Mouse (Mus musculus): ENCODE data around the gene Gigyf2. TPM values are rescaled to one million over a fixed set of nuclear protein-coding genes. Genes with fewer than 3 reads are reported as not detected.
"Not testable (repeated sequence)": the region's sequence is repeated elsewhere in the genome, so short reads cannot be mapped to it uniquely, and the experiment has no call there.

The Gigyf2 gene
- total and polyA plus RNA-seq, 2 experiments from 2014 or later, result 18.7 to 19.9 TPM

DNA sequence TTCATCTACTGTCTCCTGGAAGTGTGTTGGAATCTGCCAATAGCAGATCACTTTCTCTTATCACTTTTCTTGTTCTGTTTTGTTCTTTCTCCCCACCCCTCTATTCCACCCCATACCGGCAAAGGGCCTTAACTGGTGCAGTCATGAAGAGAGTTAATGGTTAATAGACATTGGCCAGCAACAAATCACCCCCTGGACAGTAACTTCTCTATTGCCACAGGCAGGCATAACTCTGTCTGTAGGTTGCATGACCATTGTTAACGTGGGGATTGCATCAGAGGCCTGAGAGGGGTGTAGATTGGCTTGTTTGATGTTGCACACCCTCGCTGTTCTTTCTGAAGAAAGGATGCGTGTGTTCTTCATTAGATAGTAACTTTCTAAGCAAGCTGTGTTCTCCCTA is 122.6 kb downstream of the Gigyf2 start:
- H3K4me3 ChIP-seq (ENCODE audit: low read depth, low read length), result no peak overlapping the region
- no peak for DNase-seq (ENCODE audit: low spot score)
- H3K27ac ChIP-seq (ENCODE audit: low read depth), result no peak overlapping the region
- no peaks in the 10 kb centered on the region for H3K27me3 ChIP-seq (ENCODE audit: control insufficient read depth, insufficient read depth, low read length)
- H3K9me3 ChIP-seq (replicated peaks; ENCODE audit: control insufficient read depth, low read length), result no peaks in the 10 kb centered on the region
- TF ChIP-seq EP300 (IDR thresholded peaks at IDR 0.05; ENCODE audit: low read depth) (no peak), CTCF (IDR thresholded peaks at IDR 0.05; ENCODE audit: low read depth) (no peak)
- no peak for ATAC-seq (ENCODE audit: insufficient read depth, low read depth)
- H3K9ac ChIP-seq (replicated peaks; ENCODE audit: low read depth, low read length), result no peak overlapping the region
- peaks cover 58% of the 10 kb centered on the region for H3K36me3 ChIP-seq (replicated peaks; ENCODE audit: control insufficient read depth, insufficient read depth, low read length)
- no peak overlapping the region for H3K4me2 ChIP-seq (ENCODE audit: low read depth, low read length)
- WGBS, result 89% methylated on average over 4 of the region's 4 CpGs
- no peaks in the 10 kb centered on the region for H3K4me1 ChIP-seq (ENCODE audit: control insufficient read depth, insufficient read depth)

- Histone ChIP-seq H3K36me3 (replicated peaks; ENCODE audit: control insufficient read depth, insufficient read depth, low read length) (no peaks in the 10 kb centered on the region), H3K27me3 (ENCODE audit: control insufficient read depth, insufficient read depth, low read length) (no peaks in the 10 kb centered on the region), H3K4me3 (ENCODE audit: low read depth, low read length) (no peak overlapping the region), H3K9me3 (replicated peaks; ENCODE audit: control insufficient read depth, low read length) (no peaks in the 10 kb centered on the region), H3K27ac (ENCODE audit: low read depth) (no peak overlapping the region), H3K4me2 (ENCODE audit: low read depth, low read length) (no peak overlapping the region), H3K9ac (replicated peaks; ENCODE audit: low read depth, low read length) (no peak overlapping the region), H3K4me1 (ENCODE audit: control insufficient read depth, insufficient read depth) (no peaks in the 10 kb centered on the region)
- TF ChIP-seq EP300 (IDR thresholded peaks at IDR 0.05; ENCODE audit: low read depth), result no peak
- no peak for TF ChIP-seq CTCF (IDR thresholded peaks at IDR 0.05; ENCODE audit: low read depth)
- 87% methylated on average over 1 of the region's 1 CpGs for WGBS
- ATAC-seq (ENCODE audit: insufficient read depth, low read depth), result no peak
- no peak for DNase-seq (ENCODE audit: low spot score)
Measured at GRCm38 (mm10) chr1:87456425-87456824, 129.6 kb downstream of the Gigyf2 start.

- Histone ChIP-seq H3K9ac (replicated peaks; ENCODE audit: low read depth, low read length) (no peak overlapping the region), H3K36me3 (replicated peaks; ENCODE audit: control insufficient read depth, insufficient read depth, low read length) (no peaks in the 10 kb centered on the region), H3K4me2 (ENCODE audit: low read depth, low read length) (no peak overlapping the region), H3K9me3 (replicated peaks; ENCODE audit: control insufficient read depth, low read length) (no peaks in the 10 kb centered on the region), H3K27me3 (ENCODE audit: control insufficient read depth, insufficient read depth, low read length) (no peaks in the 10 kb centered on the region), H3K4me1 (ENCODE audit: control insufficient read depth, insufficient read depth) (no peaks in the 10 kb centered on the region), H3K27ac (ENCODE audit: low read depth) (no peak overlapping the region), H3K4me3 (ENCODE audit: low read depth, low read length) (no peak overlapping the region)
- 77% methylated on average over 4 of the region's 4 CpGs for WGBS
- no peak for DNase-seq (ENCODE audit: low spot score)
- no peak for TF ChIP-seq CTCF (IDR thresholded peaks at IDR 0.05; ENCODE audit: low read depth)
- no peak for TF ChIP-seq EP300 (IDR thresholded peaks at IDR 0.05; ENCODE audit: low read depth)
- ATAC-seq (ENCODE audit: insufficient read depth, low read depth), result no peak
Measured at GRCm38 (mm10) chr1:87458045-87458444, 131.2 kb downstream of the Gigyf2 start.

DNA sequence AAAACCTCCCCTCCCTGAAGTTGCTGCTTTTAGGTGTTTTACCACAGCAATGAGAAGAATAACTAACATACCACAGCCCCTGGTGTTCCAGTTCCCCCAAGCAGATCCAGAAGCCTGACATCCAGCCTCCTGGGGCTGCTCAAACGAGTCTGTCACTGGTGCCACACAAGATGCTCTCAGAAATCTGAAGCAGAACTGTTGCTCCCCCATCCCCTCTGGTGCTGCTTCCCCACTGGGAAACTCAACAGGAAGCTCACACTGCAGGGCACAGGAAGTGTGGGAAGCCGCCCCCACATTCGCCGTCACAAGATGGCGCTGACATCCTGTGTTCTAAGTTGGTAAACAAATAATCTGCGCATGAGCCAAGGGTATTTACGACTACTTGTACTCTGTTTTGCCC is 133.1 kb downstream of the Gigyf2 start:
- 86% methylated on average over 5 of the region's 7 CpGs for WGBS
- H3K9me3 ChIP-seq (replicated peaks; ENCODE audit: control insufficient read depth, low read length); H3K4me3 ChIP-seq (ENCODE audit: low read depth, low read length); H3K36me3 ChIP-seq (replicated peaks; ENCODE audit: control insufficient read depth, insufficient read depth, low read length); DNase-seq (ENCODE audit: low spot score); H3K27ac ChIP-seq (ENCODE audit: low read depth); H3K9ac ChIP-seq (replicated peaks; ENCODE audit: low read depth, low read length); H3K27me3 ChIP-seq (ENCODE audit: control insufficient read depth, insufficient read depth, low read length); ATAC-seq (ENCODE audit: insufficient read depth, low read depth); H3K4me1 ChIP-seq (ENCODE audit: control insufficient read depth, insufficient read depth); H3K4me2 ChIP-seq (ENCODE audit: low read depth, low read length): not testable (repeated sequence)

DNA sequence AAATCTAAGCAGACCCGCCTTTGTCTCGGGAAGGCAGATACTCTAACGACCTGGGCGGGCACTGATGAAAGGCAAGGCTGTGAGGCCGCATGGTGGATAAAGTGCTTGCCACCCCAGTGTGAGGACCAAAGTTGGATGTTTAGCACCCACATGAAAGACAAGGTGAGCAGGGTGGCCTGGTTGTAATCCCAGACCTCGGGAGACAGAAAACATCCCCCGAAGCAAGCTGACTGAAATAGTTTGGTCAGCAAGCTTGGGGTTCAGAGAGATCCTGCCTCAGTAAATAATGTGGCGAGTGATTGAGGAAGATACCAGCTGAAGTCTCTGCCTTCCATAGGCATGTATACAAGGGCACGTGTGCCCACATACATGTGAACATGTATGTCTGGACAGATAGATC is 140.7 kb downstream of the Gigyf2 start:
- 70% methylated on average over 9 of the region's 9 CpGs for WGBS
- DNase-seq (ENCODE audit: low spot score) (no peak), ATAC-seq (ENCODE audit: insufficient read depth, low read depth) (no peak)
- H3K9me3 ChIP-seq (replicated peaks; ENCODE audit: control insufficient read depth, low read length), result no peaks in the 10 kb centered on the region
- no peaks in the 10 kb centered on the region for H3K4me1 ChIP-seq (ENCODE audit: control insufficient read depth, insufficient read depth)
- H3K4me2 ChIP-seq (ENCODE audit: low read depth, low read length), result no peak overlapping the region
- no peak overlapping the region for H3K27ac ChIP-seq (ENCODE audit: low read depth)
- no peaks in the 10 kb centered on the region for H3K36me3 ChIP-seq (replicated peaks; ENCODE audit: control insufficient read depth, insufficient read depth, low read length)
- no peak overlapping the region for H3K9ac ChIP-seq (replicated peaks; ENCODE audit: low read depth, low read length)
- H3K27me3 ChIP-seq (ENCODE audit: control insufficient read depth, insufficient read depth, low read length), result 0 out of 2 replicates have a peak, but pooled peaks cover 3% of the 10 kb centered on the region
- H3K4me3 ChIP-seq (ENCODE audit: low read depth, low read length), result no peak overlapping the region
- TF ChIP-seq EP300 (IDR thresholded peaks at IDR 0.05; ENCODE audit: low read depth), result no peak
- no peak for TF ChIP-seq CTCF (IDR thresholded peaks at IDR 0.05; ENCODE audit: low read depth)

DNA sequence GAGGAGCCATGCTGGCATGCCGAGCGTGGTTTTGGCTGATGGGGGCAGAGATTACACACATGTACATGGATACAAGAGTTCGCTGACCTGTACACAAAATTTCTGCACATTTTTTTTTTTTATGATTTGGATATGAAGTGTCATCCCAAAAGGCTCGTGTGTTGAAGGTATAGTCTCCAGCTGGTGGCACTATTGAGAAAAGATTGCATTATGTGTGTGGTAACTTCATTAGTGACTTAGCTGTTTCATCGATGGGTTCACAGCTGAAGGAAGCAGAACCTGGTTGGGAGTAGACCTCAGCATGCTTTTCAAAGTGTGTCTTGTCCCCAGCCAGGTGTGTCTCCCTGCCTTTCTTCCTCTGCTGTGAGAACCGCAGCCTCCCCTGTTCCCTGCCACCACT is 141.5 kb downstream of the Gigyf2 start:
- 64% methylated on average over 6 of the region's 6 CpGs for WGBS

GRCm38 (mm10) chr1:87469971-87470370 is 143.2 kb downstream of the Gigyf2 start, which contains the start of gene Snorc:
Gene Snorc, plus strand, starts transcription at chr1:87470271.
- DNase-seq (ENCODE audit: low spot score); H3K27ac ChIP-seq (ENCODE audit: low read depth); H3K36me3 ChIP-seq (replicated peaks; ENCODE audit: control insufficient read depth, insufficient read depth, low read length); ATAC-seq (ENCODE audit: insufficient read depth, low read depth); H3K4me1 ChIP-seq (ENCODE audit: control insufficient read depth, insufficient read depth); H3K4me2 ChIP-seq (ENCODE audit: low read depth, low read length); H3K9ac ChIP-seq (replicated peaks; ENCODE audit: low read depth, low read length); H3K4me3 ChIP-seq (ENCODE audit: low read depth, low read length); H3K9me3 ChIP-seq (replicated peaks; ENCODE audit: control insufficient read depth, low read length): not testable (repeated sequence)
- 45% methylated on average over 5 of the region's 10 CpGs for WGBS
- peaks cover 16% of the 10 kb centered on the region for H3K27me3 ChIP-seq (ENCODE audit: control insufficient read depth, insufficient read depth, low read length)

More for the DNA sequence above, 141.5 kb downstream of the Gigyf2 start:
- Histone ChIP-seq H3K4me2 (ENCODE audit: low read depth, low read length) (no peak overlapping the region), H3K4me3 (ENCODE audit: low read depth, low read length) (no peak overlapping the region), H3K9ac (replicated peaks; ENCODE audit: low read depth, low read length) (no peak overlapping the region), H3K27ac (ENCODE audit: low read depth) (no peak overlapping the region), H3K9me3 (replicated peaks; ENCODE audit: control insufficient read depth, low read length) (no peaks in the 10 kb centered on the region), H3K36me3 (replicated peaks; ENCODE audit: control insufficient read depth, insufficient read depth, low read length) (no peaks in the 10 kb centered on the region), H3K4me1 (ENCODE audit: control insufficient read depth, insufficient read depth) (no peaks in the 10 kb centered on the region), H3K27me3 (ENCODE audit: control insufficient read depth, insufficient read depth, low read length) (0 out of 2 replicates have a peak, but pooled peaks cover 3% of the 10 kb centered on the region)
- DNase-seq (ENCODE audit: low spot score) (no peak), ATAC-seq (ENCODE audit: insufficient read depth, low read depth) (no peak)
- TF ChIP-seq EP300 (IDR thresholded peaks at IDR 0.05; ENCODE audit: low read depth), result no peak
- TF ChIP-seq CTCF (IDR thresholded peaks at IDR 0.05; ENCODE audit: low read depth), result no peak
